Mouse (Mus musculus) kidney, adult 18-20 months (tissue): ENCODE measurements at regions not wholly inside any gene's neighbourhood (a gene's known extent, or its start where the extent isn't known, plus 50 kb on each side); places are given as distances from the start of the nearest gene placed in this dataset.

Experiments
- DNase-seq: peaks from one replicate; pipeline ENCODE4 v3.0.0; 2021

DNA sequence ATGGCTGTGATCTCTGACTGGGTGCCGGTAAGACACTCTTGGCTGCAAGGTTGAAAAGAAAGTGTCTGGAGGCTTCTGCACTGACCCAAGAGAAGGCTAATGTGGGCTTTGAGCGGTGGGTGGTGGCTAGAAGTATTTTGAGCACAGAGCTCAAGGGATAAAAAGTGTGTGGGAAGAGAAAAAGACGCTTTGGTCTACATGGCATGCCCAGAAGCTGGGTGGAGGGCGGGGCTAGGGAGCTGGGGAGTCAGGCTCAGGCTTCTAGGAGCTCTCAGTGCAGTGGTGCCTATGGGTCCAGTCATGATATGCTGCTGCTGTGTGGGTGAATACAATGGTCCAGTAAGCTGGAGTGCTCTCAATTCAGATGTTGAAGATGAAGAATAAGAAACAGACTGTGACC, 152.1 kb downstream of the Efnb1 start:
- DNase-seq: no peak

DNA sequence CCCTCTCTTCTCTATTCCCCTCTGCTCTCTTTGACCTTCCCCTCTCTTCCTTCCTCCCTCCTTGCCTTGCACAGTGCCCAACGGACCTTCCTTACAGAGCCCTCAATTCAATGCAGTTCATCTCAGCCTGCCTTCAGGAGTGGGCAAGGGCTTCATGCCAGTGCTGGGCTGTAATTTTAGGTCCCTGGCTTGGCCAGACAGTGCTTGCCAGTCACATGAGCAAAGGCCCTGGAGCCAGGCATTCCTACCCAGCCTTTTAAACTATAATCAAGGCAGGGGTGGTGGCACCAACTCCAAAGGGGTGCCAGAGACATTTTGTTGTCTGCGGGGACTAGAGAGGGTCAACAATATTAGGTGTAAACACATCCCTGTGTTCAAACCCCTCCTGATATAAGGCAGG, 150.9 kb downstream of the Efnb1 start:
- no peak for DNase-seq

DNA sequence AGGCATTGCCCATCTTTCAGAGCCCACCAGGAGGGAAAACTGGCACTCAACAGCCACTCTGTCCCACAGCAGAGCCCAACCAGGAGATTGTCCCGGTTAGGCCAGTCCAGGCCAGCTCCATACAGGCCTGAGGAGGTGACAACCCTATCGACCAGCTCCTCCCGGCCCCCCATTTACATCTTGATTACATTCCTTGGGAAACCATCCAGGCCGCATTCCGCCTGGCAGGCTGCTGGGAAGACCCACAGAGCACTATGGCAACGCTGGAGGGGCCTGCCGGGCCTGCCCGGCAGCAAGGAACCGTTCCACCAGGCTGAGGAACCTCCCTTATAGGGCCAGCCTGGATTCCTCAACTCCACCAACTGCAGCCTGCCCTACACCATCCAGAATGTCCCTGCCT, 149.7 kb downstream of the Efnb1 start:
- DNase-seq: peak; percentile 23

DNA sequence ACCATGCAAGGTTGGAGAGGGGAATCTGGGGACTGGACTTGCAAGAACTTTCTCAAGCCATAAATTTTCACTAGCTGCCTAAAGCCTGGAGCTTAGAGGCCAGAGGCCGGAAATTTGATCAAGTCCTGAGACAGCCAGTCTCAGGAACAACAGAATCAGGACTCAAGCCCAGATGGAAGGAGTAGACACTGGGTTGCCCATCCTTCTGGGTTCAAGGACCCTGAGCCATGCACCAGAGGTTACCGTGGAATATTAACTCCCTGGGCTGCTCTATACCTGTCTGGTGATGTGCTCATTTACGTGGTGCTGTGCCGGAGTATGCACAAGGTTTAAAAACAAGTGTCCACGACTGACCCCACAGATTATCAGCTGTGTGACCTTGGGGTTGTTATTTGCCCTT, 145.1 kb downstream of the Efnb1 start:
- no peak for DNase-seq

DNA sequence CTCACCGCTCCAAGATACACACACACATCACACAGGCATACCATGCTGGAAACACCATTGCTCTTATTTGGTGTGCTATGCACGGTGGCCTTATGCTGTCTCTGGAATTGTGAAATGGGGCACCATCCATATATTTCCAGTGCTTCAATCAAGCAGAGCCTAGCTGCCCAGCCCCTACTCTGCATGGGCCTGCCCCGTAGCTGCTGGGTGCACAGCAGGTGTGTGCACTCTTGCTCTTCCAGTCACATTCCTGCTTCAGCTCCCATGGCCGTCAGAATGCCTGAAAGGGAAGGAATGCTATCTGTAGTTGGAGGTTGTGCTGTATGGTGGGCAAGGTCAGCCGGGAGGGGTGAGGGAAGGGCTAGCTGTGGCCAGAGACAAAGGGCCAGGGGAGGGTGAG, 144.6 kb downstream of the Efnb1 start:
- no peak for DNase-seq

DNA sequence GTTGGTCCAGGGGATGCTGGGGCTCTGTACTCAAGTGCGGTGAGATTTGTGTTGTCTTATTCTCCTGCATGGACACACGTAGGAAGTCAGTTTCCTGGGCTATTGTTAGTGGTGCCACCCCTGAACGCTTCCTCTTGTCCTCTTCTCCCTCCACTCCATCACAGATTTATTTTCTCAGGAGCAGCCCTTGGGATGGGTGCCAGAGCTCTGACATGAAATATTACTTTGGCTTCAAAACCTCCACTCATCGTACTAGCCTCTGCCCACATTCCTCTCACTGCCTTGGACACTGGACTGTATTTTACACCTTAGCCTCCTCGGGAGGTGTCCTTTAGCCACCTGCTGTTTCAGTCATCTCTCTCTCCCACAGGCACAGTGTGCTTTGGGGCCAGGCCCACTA, 139.6 kb downstream of the Efnb1 start:
- no peak for DNase-seq

DNA sequence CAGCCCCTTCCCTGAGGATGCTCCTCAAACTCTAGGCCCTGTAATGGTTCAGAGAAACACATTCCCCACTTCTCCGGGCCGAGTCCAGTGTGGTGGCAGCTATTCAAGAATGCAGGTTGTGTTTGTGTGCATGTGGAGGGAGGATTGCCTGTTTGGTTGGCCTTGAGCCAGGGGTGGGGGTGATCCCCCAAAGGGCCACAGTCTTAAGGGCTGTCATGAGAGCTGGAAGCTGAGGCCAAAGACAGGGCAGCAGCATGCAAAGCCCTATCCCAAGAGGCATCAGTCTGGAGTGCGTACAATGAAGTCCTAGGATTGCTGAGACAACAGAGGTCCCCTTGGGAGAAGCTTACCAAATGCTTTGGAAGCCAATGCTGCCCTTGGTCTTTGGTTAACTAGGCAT, 136.0 kb downstream of the Efnb1 start:
- no peak for DNase-seq

DNA sequence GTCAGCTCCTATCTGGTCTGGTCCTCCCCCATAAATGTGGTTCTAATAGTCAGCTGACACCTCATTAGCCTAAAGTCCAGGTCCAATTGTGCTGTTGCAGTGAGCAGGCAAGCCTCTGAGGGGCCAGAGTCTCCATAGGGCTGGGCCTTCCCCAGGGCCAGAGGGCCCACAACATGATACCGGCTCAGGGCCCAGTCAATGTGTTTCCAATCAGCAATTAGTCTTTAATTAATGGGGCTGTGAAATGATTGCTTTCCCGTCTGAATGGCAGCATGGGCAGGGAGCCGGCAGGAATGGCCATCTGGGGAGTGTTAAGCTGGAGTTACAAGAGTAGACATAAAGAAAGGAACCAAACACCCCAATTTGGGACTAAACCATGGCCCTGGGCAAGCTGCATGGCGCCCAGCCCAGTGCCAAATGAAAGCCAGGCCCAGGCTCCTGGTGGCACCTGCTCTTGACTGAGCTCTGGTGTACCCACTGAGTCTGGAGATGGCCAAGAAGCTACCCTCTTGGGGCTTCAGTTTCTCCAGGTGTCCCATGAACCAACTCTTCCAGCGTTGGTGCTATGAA, 113.2 kb downstream of the Efnb1 start:
- no peak for DNase-seq

DNA sequence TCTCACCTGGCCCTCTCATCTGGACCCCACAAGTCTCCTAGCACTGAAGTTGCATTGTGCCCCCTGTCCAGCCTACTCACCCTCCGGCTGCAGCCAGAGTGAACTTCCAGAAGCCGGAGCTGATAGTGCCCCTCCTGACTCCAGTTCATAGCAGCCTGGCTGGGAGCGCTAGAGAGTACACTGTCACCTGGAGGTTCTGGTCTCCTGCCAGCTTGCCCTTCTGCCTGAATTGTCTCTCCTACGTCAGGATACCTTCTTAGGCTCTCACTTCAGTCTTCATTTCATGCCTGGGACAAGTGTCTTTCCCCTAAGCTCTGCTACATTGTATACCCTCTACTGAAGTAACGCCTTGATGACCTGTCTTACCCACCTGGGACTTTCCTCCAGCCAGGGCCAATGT, 112.3 kb downstream of the Efnb1 start:
- no peak for DNase-seq

DNA sequence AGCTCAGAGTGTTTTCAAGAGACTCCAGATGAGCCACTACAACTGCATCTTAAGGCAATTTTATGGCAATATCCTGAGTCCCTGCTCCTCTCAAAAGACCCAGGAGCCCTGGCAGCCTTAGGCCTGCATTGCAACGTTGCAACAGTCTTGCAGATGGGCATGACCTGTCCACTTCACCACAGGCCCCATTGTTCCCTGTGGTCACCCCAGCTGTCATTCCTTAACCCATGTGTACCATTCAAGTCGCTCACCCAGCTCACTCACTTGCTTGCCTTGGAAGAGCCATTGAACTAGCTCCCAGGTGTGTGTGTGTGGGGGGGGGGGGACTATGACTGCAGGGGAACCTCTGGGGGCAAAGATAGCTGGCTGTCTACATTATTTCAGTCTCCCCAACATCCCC, 110.8 kb downstream of the Efnb1 start:
- DNase-seq: no peak

DNA sequence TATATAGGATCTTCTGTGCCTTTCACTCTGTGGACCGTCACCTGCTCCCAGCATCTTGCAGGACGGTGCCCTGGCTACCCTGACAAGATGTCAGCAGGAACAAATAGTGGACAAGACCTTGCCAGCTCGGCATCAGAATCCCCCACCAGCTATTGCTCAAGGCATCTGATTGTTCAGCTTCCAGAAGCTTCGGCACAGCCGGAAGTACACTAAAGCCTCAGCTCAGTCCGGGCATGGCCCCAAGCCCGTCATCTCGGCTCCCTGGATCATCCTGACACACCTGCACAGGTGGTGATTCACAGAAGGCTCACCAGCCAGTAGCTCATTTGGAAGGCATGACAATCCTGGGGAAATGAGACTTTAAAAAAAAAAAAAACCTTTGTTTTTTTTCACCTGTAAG, 110.1 kb downstream of the Efnb1 start:
- no peak for DNase-seq

DNA sequence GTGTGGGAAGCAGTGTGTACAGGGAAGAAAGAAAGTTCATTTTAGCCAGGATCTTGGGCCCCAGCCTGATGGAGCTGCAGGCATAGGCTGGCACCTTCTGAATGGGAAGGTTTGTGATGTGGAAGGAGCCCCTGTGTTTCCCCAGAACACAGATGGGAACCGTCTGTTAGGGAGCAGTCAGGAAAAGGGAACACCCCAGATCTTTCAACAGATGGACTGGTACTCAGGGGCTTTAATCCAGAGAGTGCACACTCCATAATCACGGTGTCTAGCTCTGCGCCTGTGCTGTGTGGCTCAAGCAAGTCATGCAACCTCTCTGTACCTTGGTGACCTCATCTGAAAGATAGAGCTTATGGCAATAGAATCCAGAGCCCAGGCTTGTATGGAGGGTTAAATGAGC, 109.6 kb downstream of the Efnb1 start:
- no peak for DNase-seq

DNA sequence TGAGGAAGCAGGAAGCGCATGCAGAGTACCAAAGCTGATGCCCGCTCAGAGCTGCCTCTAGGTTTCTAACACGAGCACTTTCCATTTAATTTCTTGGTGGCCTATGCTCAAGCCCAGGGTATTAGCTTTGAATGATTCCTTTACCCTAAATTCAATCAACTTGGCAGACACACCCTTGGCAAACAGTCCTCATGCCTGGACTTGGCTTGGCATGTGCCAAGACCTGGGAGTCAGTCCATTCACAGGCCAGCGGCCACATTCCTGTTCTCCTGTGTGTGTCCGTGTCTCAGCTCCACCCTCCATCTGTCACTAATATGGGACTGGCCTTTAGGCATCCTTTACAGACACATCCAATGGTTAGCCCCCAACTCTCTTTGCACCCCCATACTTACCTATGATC, 107.3 kb downstream of the Efnb1 start:
- DNase-seq: no peak

DNA sequence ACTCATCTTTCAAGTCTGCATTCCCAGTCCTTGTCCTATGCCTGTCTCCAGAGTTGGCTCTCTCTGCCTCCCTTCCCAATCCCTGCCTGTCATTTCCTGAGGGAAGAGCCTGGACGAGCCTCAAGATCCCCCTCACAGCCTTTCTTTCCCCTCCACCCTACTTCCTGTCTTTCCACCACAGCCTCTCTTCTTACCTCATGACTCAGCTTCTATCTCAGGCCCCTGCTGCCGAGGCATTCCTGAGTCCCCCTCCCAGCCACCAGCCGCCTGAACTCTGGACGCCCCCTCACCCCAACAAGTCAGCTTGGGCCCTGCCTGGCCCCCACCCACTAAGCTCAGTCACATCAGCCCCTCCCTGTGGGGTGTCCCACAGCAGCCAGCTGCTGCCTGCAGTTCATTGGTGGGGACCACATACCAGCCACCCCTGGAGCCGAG, 105.8 kb downstream of the Efnb1 start:
- DNase-seq: no peak

DNA sequence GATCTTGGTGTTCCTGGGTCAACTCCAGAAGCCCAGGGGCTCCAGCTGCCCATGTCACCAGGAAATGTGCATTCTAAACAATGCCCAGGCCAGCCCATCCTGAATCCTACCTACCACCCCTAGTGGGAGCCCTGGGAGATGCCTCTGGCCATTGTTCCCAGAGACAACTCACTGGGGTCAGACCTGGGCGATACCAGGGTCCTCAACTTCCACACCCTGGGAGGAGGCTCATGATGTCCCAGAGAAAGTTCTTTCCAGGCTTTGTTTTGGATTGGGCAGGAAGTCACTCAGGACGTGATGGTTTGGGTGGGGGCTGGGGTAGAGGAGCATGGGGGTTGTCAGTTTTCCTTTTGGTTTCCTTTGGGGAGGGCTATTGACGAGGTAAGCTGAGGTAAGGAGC, 97.1 kb downstream of the Efnb1 start:
- DNase-seq: no peak

DNA sequence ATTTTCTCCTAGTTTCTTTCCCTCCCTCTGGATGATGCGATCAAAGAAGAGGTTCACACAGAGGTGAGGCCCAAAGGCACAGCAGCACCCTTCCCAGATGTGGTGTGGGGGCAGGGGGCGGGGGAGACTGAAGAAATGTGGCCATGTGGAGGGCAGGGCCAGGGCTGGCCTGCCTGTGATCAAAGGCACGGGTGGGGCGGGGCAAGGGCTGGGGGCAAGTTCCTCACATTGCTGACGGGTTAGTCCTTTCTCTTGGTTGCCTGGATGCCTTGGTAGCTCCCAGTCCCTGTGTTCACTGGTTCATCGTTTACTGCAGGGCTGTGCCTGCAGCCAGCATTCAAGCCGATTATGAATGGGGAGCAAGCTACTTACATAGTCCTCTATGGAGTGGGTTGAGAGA, 96.4 kb downstream of the Efnb1 start:
- no peak for DNase-seq

DNA sequence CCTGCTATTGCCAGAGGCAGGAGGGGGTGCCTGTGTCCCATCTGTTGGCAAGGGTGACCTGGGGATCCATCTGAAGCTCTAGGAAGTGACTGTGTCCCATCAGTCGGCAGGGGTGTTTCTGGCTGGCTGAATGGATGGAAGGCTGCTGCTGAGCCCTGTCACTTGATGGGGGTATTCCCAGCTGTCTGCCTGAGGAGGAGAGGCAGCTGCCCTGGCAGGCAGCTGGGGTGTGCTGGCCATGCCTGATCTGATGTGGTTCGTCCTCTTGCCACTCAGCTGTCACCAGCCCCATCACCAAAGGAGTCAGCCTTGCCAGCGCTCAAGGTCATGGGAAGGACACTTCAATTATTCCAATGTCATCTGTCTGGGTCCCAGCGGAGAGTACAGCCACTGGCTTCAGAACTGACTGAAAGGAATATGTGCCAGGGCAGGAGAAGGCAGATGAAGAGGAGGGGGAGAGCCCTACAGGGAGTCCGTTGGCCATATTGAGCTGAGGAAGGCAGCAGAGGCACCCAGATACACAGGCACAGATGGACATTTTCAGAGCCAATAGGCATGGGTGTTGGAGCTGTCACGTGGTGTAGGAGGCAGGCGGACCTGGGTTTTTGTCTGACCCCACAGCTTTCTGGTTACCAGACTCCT, 89.3 kb downstream of the Efnb1 start:
- no peak for DNase-seq

DNA sequence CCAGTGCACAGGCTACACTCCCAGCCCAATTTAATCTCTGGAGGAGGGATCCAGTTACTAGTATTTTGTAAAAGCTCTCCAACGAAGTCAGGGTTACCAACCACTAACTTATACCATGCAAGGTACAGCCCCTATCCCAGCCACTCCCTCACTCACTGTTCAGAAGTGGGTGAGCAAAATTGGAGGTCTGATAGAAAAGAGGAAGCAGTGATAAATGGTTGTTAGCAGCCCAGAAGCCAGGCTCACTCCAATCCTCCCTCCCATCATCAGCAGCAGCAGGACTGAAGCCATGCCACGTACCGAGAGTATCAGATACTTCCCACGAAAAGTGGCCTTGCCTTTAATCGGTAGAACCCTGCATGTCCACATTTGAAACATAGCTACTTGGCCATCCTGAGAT, 86.1 kb downstream of the Efnb1 start:
- no peak for DNase-seq

DNA sequence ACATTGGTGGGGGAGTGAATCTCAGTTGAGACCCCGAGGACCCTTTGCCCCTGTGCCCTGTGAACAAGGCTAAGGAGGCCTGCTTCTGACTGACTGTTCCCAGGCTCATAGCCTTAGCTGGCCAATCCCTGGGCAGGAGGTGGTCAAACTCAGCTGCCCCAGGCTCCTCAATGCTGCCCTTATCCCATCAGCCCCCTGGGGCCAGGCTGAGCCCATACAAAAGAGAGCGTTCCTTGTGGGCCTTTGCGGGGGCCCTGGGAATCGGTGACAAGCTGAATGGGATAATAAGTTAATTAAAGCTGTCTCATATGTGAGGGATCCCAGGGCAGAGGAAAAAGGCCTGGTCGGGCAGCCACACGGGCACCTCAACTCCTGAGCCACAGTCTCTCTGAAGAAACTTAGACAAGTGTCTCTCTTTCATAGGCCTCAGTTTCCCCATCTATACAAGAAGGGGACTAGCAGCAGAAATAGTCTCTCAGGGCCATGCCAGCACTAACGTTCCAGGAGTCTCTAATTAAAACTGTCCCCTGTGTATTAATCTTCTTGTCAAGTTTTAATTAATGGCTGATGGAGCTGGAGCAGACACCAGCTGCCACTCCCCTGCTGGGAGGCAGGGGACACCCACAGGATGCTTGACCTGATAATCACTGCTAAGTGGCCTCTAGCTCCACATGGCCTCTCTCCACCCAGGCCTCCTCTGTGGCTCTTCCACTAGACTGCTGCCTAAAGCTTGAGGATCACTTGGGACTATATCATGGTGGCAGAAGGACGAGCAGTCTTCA, 84.9 kb downstream of the Efnb1 start:
- DNase-seq: no peak

DNA sequence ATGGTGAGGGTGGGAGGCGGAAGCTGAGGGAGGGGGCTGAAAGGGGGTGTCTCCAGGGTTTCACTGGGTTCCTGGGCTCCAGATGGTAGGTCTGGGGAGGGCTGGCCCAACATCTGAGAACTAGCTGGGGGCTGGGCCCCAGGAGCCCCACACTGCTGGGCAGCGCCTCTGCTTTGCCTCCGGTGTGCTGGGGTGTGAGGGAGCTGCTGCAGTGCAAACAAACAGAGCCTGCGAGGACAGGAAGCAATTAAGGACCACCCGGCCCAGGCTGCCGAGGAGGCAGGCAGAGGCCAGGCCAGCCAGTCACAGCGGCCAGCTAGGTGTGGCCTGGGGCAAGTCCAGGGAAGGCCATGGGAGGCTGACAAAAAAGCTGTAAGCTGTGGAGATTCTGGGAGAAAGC, 82.3 kb downstream of the Efnb1 start:
- no peak for DNase-seq

DNA sequence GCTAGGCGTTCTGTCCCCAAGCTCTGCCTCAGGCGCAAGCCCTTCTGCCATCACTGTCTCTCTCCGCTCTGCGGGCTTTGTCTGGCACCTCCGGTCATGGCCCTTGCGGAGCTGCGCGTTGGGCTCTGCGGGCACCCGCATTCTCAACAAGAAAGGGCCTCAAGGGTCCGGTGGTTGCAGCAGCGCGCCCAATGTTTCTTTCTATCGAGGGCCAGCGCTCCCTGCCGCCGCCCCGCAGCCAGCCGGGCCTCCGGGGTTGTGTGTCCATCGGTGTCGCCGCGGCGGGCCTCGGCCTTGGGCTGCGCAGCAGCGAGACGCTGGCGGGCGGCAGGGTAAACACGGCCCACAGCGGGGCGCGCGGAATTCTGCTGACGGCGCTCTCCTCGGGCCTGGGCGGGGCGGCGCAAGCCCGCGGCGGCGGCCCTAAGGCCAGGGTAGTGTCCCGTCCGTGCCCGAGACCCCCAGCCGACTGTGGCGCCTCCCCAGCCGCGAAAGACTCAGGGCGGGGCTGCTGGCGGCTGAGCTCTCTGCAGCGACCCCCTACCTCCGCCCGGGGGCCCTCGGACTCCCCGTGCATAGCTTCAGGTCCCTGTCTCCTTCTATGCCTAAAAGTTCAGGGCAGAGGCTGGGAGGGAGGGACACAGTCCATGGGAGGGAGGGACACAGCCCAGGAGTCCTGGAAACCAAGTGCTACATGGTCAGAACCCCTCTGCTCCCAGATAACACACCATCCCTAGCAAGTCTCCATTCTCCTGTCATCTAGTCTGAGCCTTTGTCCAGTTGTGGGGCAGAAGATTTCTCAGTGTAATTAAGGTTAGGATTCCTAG, 80.9 kb downstream of the Efnb1 start:
- peak; percentile 62 for DNase-seq

DNA sequence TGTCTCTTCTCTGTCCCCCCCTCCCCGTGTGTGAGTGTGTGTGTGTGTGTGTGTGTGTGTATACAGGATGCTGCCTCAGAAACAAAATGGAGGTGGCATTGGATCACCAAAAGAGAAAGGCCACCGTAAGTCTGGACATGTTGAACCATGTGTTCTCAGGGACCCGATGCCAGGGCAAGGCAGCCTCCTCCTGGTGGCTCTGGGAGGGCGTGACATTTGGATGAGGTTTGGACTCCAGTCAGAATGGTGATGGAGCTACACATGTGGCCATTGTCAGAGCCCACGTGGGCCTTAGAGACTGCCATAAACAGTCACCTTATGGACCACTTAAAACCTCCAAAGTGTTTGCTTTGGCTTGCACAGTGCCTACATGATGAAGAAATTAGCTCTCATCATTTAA, 80.0 kb downstream of the Efnb1 start:
- DNase-seq: no peak

DNA sequence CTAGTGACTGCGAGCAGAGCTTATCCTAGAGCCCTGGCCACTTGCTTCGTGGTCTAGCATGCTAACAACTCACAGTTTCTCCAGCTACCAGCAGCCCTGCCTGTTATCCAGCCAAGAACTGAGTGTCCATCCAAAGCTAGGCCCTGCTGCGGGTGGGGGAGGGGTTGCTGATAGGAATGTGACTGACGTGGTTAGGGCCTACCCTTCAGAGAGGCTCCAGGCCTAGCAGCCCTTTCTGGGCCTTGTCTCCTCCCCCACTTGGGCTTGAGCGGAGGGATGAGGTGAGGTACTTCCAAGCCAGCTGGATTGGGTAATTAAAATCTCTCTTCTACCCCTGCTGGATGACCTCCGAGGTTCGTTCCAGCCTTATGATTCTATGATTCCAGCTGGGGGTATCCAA, 79.2 kb downstream of the Efnb1 start:
- DNase-seq: no peak
